Mouse (Mus musculus): ENCODE measurements around the gene Ahcyl2. TPM values are rescaled to one million over a fixed set of nuclear protein-coding genes. Genes with fewer than 3 reads are reported as not detected.
A peak's percentile ranks its signal among the peaks of the same experiment; 100 is the strongest.

The Ahcyl2 gene
- polyA plus RNA-seq, 1 experiment from 2014 or later = 7.9 TPM

DNA sequence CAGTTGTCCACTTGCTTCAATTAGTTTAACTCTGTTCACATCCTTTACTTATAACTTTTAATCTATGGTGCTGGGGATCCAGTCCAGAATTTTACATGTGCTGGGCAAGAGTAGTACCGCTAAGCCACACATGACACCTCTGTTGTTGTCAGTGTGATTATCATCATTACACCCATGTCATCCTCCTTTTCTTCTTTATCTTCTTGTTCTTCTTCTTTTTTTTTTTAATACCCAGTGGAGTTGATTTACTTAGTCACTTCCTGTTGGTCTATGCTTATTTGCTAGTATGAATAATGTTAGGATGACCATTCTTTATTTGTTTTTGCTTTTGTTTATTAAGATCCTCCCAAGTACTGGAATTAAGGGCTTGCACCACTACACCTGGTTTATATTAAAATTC lies 133.6 kb downstream of the Ahcyl2 start:
- Histone ChIP-seq H3K9me3 (ENCODE audit: control insufficient read depth, low read length) (no peaks in the 10 kb centered on the region), H3K4me1 (replicated peaks; ENCODE audit: control insufficient read depth, insufficient read depth, low read length) (no peaks in the 10 kb centered on the region), H3K4me2 (ENCODE audit: low read depth, low read length) (no peak overlapping the region), H3K27me3 (ENCODE audit: control insufficient read depth, insufficient read depth, low read depth, low read length) (no peaks in the 10 kb centered on the region), H3K4me3 (ENCODE audit: low read length) (no peak overlapping the region), H3K36me3 (ENCODE audit: control insufficient read depth, insufficient read depth, low read length) (no peaks in the 10 kb centered on the region), H3K9ac (ENCODE audit: low read length) (no peak overlapping the region), H3K27ac (ENCODE audit: low read length) (no peak overlapping the region)
- 93% methylated on average over 1 of the region's 1 CpGs for WGBS
- no peak for ATAC-seq (ENCODE audit: low read depth)

DNA sequence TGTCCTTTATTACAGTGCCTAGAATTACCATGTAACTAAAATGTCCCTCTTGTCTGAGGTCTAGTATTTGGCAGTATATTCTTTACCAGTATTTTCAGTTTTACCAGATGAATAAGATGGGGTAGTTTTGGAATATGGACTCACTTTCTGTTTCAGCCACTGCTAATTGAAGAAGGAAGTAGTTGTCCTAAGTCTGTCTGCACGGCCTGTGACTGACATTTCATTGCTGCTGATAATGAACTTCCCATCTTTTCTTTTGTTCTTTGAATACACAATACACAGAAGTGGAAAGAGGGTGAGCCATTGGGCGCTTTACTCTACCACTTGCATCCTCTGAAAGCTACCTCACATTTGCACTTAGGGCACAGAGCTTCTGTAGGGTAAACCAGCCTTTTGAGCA lies 134.4 kb downstream of the Ahcyl2 start:
- Histone ChIP-seq H3K27me3 (ENCODE audit: control insufficient read depth, insufficient read depth, low read depth, low read length) (no peaks in the 10 kb centered on the region), H3K27ac (ENCODE audit: low read length) (no peak overlapping the region), H3K36me3 (ENCODE audit: control insufficient read depth, insufficient read depth, low read length) (no peaks in the 10 kb centered on the region), H3K4me2 (ENCODE audit: low read depth, low read length) (no peak overlapping the region), H3K4me1 (replicated peaks; ENCODE audit: control insufficient read depth, insufficient read depth, low read length) (no peaks in the 10 kb centered on the region), H3K4me3 (ENCODE audit: low read length) (no peak overlapping the region), H3K9me3 (ENCODE audit: control insufficient read depth, low read length) (no peaks in the 10 kb centered on the region), H3K9ac (ENCODE audit: low read length) (no peak overlapping the region)
- no peak for ATAC-seq (ENCODE audit: low read depth)
- 69% methylated on average over 2 of the region's 2 CpGs for WGBS

DNA sequence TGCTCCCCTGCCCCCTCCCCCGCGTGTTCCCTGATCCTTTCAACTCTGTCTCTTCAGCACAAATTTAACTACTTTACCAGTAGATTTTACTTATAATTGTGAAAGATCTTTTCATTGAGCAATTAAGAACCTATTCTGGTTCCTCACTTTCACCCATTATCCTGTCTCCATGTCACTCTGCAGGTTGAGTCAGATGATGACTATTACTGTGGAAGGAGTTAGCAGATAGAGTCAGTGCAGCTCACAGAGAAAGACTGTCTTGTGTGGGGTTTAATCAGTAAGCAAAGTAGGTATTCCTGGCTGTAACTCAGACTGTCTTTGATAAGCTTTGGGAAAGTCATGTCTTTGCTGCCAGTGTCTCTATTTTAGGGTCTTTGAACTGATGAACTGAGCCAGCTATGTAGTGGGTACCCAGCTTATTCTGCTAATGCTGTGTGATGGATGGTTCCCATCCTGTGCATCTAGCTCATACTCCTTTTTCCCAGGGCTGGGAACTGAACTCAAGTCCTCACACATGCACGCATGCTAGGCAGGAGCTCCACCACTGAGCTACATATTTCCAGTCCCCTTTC lies 135.6 kb downstream of the Ahcyl2 start:
- H3K4me1 ChIP-seq (replicated peaks; ENCODE audit: control insufficient read depth, insufficient read depth, low read length) = no peaks in the 10 kb centered on the region
- H3K4me2 ChIP-seq (ENCODE audit: low read depth, low read length) = no peak overlapping the region
- 94% methylated on average over 3 of the region's 3 CpGs for WGBS
- H3K9me3 ChIP-seq (ENCODE audit: control insufficient read depth, low read length) = no peaks in the 10 kb centered on the region
- H3K9ac ChIP-seq (ENCODE audit: low read length) = no peak overlapping the region
- no peaks in the 10 kb centered on the region for H3K36me3 ChIP-seq (ENCODE audit: control insufficient read depth, insufficient read depth, low read length)
- no peaks in the 10 kb centered on the region for H3K27me3 ChIP-seq (ENCODE audit: control insufficient read depth, insufficient read depth, low read depth, low read length)
- no peak overlapping the region for H3K27ac ChIP-seq (ENCODE audit: low read length)
- ATAC-seq (ENCODE audit: low read depth) = no peak
- H3K4me3 ChIP-seq (ENCODE audit: low read length) = no peak overlapping the region

DNA sequence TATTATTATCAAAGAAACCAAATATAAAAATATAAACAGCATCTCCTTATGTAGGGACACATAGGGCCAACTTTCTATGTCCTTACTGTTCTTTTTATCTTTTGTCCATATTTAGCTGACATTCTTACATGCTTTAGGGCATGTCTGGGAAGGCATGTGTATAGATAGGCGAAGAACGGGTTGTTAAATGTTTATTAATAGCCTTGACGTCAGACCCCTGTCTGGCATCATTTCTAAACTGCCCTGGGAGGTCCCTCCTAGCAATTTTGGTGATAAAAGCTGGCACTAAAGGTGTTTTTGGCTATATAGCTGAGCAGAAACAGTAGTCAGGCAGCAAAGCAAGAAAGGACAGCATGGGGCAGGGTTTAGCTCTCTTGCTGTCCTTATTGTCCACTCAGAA lies 136.5 kb downstream of the Ahcyl2 start:
- ATAC-seq (ENCODE audit: low read depth) = no peak
- 76% methylated on average over 3 of the region's 3 CpGs for WGBS
- H3K4me1 ChIP-seq (replicated peaks; ENCODE audit: control insufficient read depth, insufficient read depth, low read length) = no peaks in the 10 kb centered on the region

DNA sequence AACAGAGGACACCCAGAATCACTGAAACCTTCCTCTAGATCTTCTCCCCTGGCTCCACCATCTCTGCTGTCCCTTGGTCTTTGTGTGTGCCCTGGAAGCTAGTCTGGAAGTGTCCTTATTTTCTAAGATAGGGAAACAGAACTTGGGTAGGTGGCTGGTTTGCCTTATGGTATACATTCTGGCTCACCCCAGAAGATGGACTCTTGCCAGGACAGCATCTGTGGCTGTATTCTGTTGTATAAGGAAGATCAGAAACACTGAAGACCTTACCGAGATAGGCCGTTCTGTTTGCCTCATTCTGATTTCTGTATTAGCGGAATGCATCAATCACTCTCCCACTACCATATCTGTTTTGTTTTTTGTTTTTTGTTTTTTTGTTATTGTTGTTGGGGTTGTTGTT lies 142.8 kb downstream of the Ahcyl2 start:
- Histone ChIP-seq H3K27ac (ENCODE audit: low read length) (no peak overlapping the region), H3K4me2 (ENCODE audit: low read depth, low read length) (no peak overlapping the region), H3K4me1 (replicated peaks; ENCODE audit: control insufficient read depth, insufficient read depth, low read length) (no peaks in the 10 kb centered on the region), H3K9me3 (ENCODE audit: control insufficient read depth, low read length) (no peaks in the 10 kb centered on the region), H3K36me3 (ENCODE audit: control insufficient read depth, insufficient read depth, low read length) (no peaks in the 10 kb centered on the region), H3K9ac (ENCODE audit: low read length) (no peak overlapping the region), H3K27me3 (ENCODE audit: control insufficient read depth, insufficient read depth, low read depth, low read length) (no peaks in the 10 kb centered on the region; the same call in 1 of the 2 replicates), H3K4me3 (ENCODE audit: low read length) (no peak overlapping the region)
- ATAC-seq (ENCODE audit: low read depth) = no peak
- 73% methylated on average over 3 of the region's 3 CpGs for WGBS

More for the DNA sequence above, 136.5 kb downstream of the Ahcyl2 start:
- Histone ChIP-seq H3K27me3 (ENCODE audit: control insufficient read depth, insufficient read depth, low read depth, low read length) (no peaks in the 10 kb centered on the region), H3K36me3 (ENCODE audit: control insufficient read depth, insufficient read depth, low read length) (no peaks in the 10 kb centered on the region), H3K27ac (ENCODE audit: low read length) (no peak overlapping the region), H3K9ac (ENCODE audit: low read length) (no peak overlapping the region), H3K4me2 (ENCODE audit: low read depth, low read length) (no peak overlapping the region), H3K9me3 (ENCODE audit: control insufficient read depth, low read length) (no peaks in the 10 kb centered on the region), H3K4me3 (ENCODE audit: low read length) (no peak overlapping the region)

- no peak for ATAC-seq (ENCODE audit: low read depth)
- no peak overlapping the region for H3K9ac ChIP-seq (ENCODE audit: low read length)
- H3K9me3 ChIP-seq (ENCODE audit: control insufficient read depth, low read length) = no peaks in the 10 kb centered on the region
- H3K36me3 ChIP-seq (ENCODE audit: control insufficient read depth, insufficient read depth, low read length) = no peaks in the 10 kb centered on the region
- 5% methylated on average over 1 of the region's 1 CpGs for whole genome bisulfite sequencing
- no peak overlapping the region for H3K27ac ChIP-seq (ENCODE audit: low read length)
- no peak overlapping the region for H3K4me3 ChIP-seq (ENCODE audit: low read length)
- peaks cover 8% of the 10 kb centered on the region for H3K4me1 ChIP-seq (replicated peaks; ENCODE audit: control insufficient read depth, insufficient read depth, low read length)
- H3K27me3 ChIP-seq (ENCODE audit: control insufficient read depth, insufficient read depth, low read depth, low read length) = peaks cover 4% of the 10 kb centered on the region
- no peak overlapping the region for H3K4me2 ChIP-seq (ENCODE audit: low read depth, low read length)
Observed at GRCm38 (mm10) chr6:29913673-29914072, 145.9 kb downstream of the Ahcyl2 start.

DNA sequence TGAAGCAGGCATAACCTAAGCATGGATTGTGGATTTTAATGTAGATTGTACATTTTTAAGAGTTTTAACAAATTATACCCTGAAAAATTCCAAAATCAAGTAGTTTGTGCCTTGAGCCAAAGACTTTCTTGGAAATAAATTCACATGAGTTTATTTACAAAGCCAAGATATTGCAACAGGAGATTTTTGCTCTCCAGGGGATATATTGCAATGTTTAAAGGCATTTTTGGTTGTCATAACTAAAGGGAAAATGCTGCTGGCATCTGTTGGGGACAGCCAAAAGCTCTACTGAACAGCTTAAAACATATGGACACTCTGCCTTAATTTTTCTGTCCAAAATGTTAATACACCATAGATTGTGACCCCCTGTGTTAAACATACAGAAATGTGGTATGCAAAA lies 146.3 kb downstream of the Ahcyl2 start:
- no peak overlapping the region for H3K4me3 ChIP-seq (ENCODE audit: low read length)
- no peaks in the 10 kb centered on the region for H3K36me3 ChIP-seq (ENCODE audit: control insufficient read depth, insufficient read depth, low read length)
- no peaks in the 10 kb centered on the region for H3K9me3 ChIP-seq (ENCODE audit: control insufficient read depth, low read length)
- no peak overlapping the region for H3K9ac ChIP-seq (ENCODE audit: low read length)
- H3K27ac ChIP-seq (ENCODE audit: low read length) = no peak overlapping the region
- no peak overlapping the region for H3K4me2 ChIP-seq (ENCODE audit: low read depth, low read length)
- peaks cover 7% of the 10 kb centered on the region for H3K27me3 ChIP-seq (ENCODE audit: control insufficient read depth, insufficient read depth, low read depth, low read length)
- no peak for ATAC-seq (ENCODE audit: low read depth)
- peaks cover 8% of the 10 kb centered on the region for H3K4me1 ChIP-seq (replicated peaks; ENCODE audit: control insufficient read depth, insufficient read depth, low read length)

- Histone ChIP-seq H3K4me2 (ENCODE audit: low read depth, low read length) (no peak overlapping the region), H3K9ac (ENCODE audit: low read length) (no peak overlapping the region), H3K4me1 (replicated peaks; ENCODE audit: control insufficient read depth, insufficient read depth, low read length) (peaks cover 8% of the 10 kb centered on the region), H3K27me3 (ENCODE audit: control insufficient read depth, insufficient read depth, low read depth, low read length) (peaks cover 7% of the 10 kb centered on the region), H3K27ac (ENCODE audit: low read length) (no peak overlapping the region), H3K4me3 (ENCODE audit: low read length) (no peak overlapping the region; the same call in 1 of the 2 replicates), H3K9me3 (ENCODE audit: control insufficient read depth, low read length) (no peaks in the 10 kb centered on the region), H3K36me3 (ENCODE audit: control insufficient read depth, insufficient read depth, low read length) (no peaks in the 10 kb centered on the region)
- ATAC-seq (ENCODE audit: low read depth) = no peak
- WGBS = 36% methylated on average over 9 of the region's 9 CpGs
Observed at GRCm38 (mm10) chr6:29915836-29916235, 148.0 kb downstream of the Ahcyl2 start.

DNA sequence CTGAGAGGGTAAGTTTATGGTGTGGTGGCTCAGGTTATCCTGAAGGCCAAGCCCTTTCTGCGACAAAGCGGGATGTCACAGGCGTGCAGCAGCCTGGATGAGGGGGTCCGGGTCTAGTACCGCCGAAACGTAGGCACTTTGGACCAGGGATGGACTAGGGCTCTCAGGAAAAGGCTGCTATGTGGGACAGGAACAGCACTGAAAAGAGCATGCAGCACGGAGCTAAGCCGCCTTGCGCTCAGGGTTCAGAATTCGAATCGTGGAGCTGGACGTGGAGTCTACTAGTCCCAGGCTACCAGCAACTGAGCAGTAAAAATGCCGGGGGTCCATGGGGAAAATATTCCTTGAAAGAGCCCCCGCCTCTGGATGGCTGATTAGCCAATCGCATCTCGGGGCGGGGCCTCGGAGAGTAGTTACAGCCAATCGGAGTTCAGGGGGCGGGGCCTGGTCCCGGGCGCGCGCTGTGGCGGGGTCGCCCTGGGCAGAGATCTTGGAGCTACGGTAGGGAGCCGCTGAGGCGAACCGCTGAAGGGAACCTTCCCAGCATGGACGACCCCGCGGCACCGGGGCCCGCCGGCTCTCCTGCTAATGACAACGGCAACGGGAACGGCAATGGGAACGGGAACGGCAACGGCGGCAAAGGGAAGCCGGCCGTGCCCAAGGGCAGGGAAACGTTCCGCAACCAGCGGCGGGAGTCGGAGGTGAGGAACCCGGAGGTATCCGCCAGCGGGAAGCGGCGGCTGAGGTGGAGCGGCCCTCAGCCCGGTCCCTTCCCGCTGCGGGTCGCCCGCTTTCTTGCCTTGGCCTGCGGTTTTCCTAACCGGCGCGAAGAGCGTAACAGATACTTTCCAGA lies 148.9 kb downstream of the Ahcyl2 start, which contains the start of gene Strip2:
Gene Strip2 (plus strand): TSS at position 483 of the 853 bp plus-strand sequence.
- Histone ChIP-seq H3K4me1 (replicated peaks; ENCODE audit: control insufficient read depth, insufficient read depth, low read length) (peaks cover 8% of the 10 kb centered on the region), H3K27ac (ENCODE audit: low read length) (no peak within 1 kb of the TSS), H3K36me3 (ENCODE audit: control insufficient read depth, insufficient read depth, low read length) (no peaks in the 10 kb centered on the region), H3K9me3 (ENCODE audit: control insufficient read depth, low read length) (no peaks in the 10 kb centered on the region), H3K27me3 (ENCODE audit: control insufficient read depth, insufficient read depth, low read depth, low read length) (peaks cover 7% of the 10 kb centered on the region), H3K4me3 (ENCODE audit: low read length) (peak within 1 kb of the TSS; percentile 80), H3K4me2 (ENCODE audit: low read depth, low read length) (peak within 1 kb of the TSS; percentile 100), H3K9ac (ENCODE audit: low read length) (peak within 1 kb of the TSS; percentile 70)
- WGBS = under 1% methylated on average over 64 of the region's 67 CpGs
- ATAC-seq (ENCODE audit: low read depth) = peak; percentile 100
